Mouse (Mus musculus) kidney, postnatal 0 days (tissue): Measurements from ENCODE around the gene Sh3pxd2b. TPM values are rescaled to one million over a fixed set of nuclear protein-coding genes. Genes with fewer than 3 reads are reported as not detected.

Experiments
- ATAC-seq: fragments of 200-750 bp; cut with Nextera tagmentation; replicated peaks from 2 replicates; pipeline ENCODE4 v1.8.0; 2017; ENCODE audit warnings: low read depth, moderate number of reproducible peaks, moderate TSS enrichment, moderate library complexity; ENCODE audit not compliant: low FRiP score
- DNase-seq: peaks from one replicate; pipeline ENCODE4 v3.0.0-alpha.2; 2016; ENCODE audit warnings: low spot score
- H3K27ac ChIP-seq: fragments of 300-500 bp; sonication (generic); 2 replicates; pipeline ENCODE4 v1.5.1; 2014; ENCODE audit warnings: mild to moderate bottlenecking
- H3K27me3 ChIP-seq: fragments of 300-500 bp; sonication (generic); 2 replicates; pipeline ENCODE4 v1.6.1; 2014; ENCODE audit warnings: low read length, mixed read lengths; ENCODE audit not compliant: insufficient read depth
- H3K36me3 ChIP-seq: fragments of 300-500 bp; sonication (generic); 2 replicates; pipeline ENCODE4 v1.6.1; 2014; ENCODE audit warnings: low read length, mixed read lengths; ENCODE audit not compliant: insufficient read depth
- H3K4me1 ChIP-seq: fragments of 300-500 bp; sonication (generic); replicated peaks from 2 replicates; pipeline ENCODE4 v1.6.1; 2014; ENCODE audit warnings: antibody characterized with exemption, low read length, mixed read lengths; ENCODE audit not compliant: insufficient read depth
- H3K4me2 ChIP-seq: fragments of 300-500 bp; sonication (generic); 2 replicates; pipeline ENCODE4 v1.6.1; 2014; ENCODE audit warnings: mild to moderate bottlenecking, low read length, moderate library complexity, mixed read lengths
- H3K4me3 ChIP-seq: fragments of 300-500 bp; sonication (generic); replicated peaks from 2 replicates; pipeline ENCODE4 v1.5.1; 2014; ENCODE audit warnings: low read depth, low read length
- H3K9ac ChIP-seq: fragments of 300-500 bp; sonication (generic); 2 replicates; pipeline ENCODE4 v1.6.1; 2014; ENCODE audit warnings: low read depth, low read length
- H3K9me3 ChIP-seq: fragments of 300-500 bp; sonication (generic); replicated peaks from 2 replicates; pipeline ENCODE4 v1.6.1; 2016; ENCODE audit warnings: low read length, inconsistent platforms, mixed read lengths
- CTCF ChIP-seq: IDR thresholded peaks from 2 replicates; pipeline ENCODE4 v1.5.1; 2016; ENCODE audit warnings: antibody characterized with exemption, low read depth, mild to moderate bottlenecking, moderate library complexity
- WGBS: fragments of 180-500 bp; shearing (Covaris S2); extraction: QIAGEN DNeasy Blood & Tissue Kit; methylation state at CpG from one replicate; pipeline ENCODE4 v1.1.7; 2014; 5-methylcytosine and 5-hydroxymethylcytosine counted together
- polyA plus RNA-seq: library from polyadenylated mRNA; unstranded; fragments of >200 nt; fragmentation: Nextera tagmentation; extraction: Ambion mirVana; gene quantifications from 2 replicates; pipeline ENCODE4 v1.2.1, GENCODE M21; 2015

The Sh3pxd2b gene
- polyA plus RNA-seq, 1 experiment from 2014 or later: 6.6 TPM

DNA sequence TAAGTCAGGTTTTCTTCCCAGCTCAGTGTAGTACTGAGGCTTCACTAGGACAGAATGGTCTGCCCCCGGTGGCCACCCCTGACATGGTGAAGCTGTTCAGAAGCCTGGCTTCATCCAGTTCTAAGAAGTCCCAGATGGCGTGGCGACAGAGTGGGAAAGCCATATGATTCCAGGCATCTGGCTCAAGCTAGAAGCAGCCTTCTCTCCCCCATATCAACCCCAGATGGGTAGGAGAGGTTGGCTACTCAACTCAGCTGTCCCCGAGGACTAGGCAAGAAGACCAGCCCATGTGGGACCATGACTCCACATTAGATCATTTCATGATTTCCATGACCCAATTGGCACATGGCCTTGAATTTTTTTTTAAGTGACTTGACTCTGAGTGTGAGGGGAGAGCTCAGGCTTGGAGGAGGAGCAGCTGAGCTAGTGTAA is 27.5 kb downstream of the Sh3pxd2b start:
- peak; percentile 58; the same call in 1 of the 2 replicates for TF ChIP-seq CTCF
- Histone ChIP-seq H3K4me3 (no peak overlapping the region), H3K27me3 (no peaks in the 10 kb centered on the region), H3K4me2 (no peak overlapping the region), H3K4me1 (no peaks in the 10 kb centered on the region), H3K27ac (no peak overlapping the region), H3K9ac (no peak overlapping the region), H3K36me3 (peaks cover 25% of the 10 kb centered on the region), H3K9me3 (no peaks in the 10 kb centered on the region)
- WGBS: 68% methylated on average over 4 of the region's 4 CpGs
- no peak; the same call in 1 of the 2 replicates for ATAC-seq
- peak; percentile 46 for DNase-seq

DNA sequence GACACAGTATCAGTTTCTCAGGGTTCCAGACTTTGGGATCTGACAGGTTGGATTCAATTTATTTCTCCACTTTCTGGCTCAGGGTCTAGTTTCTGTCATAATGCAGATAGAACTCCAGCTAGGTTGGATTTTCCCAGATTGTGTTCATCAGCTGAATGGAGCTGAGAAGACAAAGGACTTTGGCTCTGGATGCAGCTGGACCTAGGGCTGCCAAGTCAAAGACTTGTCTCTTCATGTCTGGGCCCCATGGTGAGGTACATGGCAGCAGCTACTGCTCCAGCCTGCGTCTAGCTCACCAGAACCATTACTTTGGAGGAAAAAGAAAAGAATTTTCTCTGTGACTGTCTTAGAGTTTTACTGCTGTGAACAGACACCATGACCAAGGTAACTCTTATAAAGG is 28.5 kb downstream of the Sh3pxd2b start:
- Histone ChIP-seq H3K9me3 (no peaks in the 10 kb centered on the region), H3K36me3 (peaks cover 25% of the 10 kb centered on the region), H3K4me3 (no peak overlapping the region), H3K27ac (no peak overlapping the region), H3K27me3 (no peaks in the 10 kb centered on the region), H3K9ac (no peak overlapping the region), H3K4me1 (no peaks in the 10 kb centered on the region), H3K4me2 (no peak overlapping the region)
- DNase-seq (no peak), ATAC-seq (no peak)
- no peak for TF ChIP-seq CTCF
- WGBS: 95% methylated on average over 1 of the region's 1 CpGs

DNA sequence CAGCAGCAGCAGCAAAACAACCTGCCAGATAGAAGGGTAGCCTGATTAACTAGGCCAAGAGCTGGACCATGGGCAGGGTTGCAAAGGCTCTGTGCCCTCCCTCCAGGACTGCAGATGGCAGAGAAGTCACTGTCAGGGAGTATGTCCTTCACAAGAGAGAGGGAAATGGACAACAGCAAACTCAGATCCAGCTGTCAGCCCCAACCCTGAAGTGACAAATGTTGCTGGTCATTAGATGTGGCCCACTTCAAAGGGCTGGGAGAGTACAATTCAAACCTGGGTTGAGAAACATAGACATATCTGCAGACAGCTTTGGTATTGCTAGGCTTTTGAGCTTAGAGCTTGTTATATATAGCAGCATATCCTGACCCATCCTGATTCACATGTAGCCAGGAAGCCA is 32.3 kb downstream of the Sh3pxd2b start:
- H3K36me3 ChIP-seq: peaks cover 17% of the 10 kb centered on the region
- peaks cover 10% of the 10 kb centered on the region for H3K4me1 ChIP-seq
- ATAC-seq: no peak
- H3K9me3 ChIP-seq: no peaks in the 10 kb centered on the region
- DNase-seq: no peak
- H3K27ac ChIP-seq: no peak overlapping the region
- no peak overlapping the region for H3K4me2 ChIP-seq
- no peak overlapping the region for H3K4me3 ChIP-seq
- H3K27me3 ChIP-seq: no peaks in the 10 kb centered on the region
- no peak overlapping the region for H3K9ac ChIP-seq
- TF ChIP-seq CTCF: no peak

DNA sequence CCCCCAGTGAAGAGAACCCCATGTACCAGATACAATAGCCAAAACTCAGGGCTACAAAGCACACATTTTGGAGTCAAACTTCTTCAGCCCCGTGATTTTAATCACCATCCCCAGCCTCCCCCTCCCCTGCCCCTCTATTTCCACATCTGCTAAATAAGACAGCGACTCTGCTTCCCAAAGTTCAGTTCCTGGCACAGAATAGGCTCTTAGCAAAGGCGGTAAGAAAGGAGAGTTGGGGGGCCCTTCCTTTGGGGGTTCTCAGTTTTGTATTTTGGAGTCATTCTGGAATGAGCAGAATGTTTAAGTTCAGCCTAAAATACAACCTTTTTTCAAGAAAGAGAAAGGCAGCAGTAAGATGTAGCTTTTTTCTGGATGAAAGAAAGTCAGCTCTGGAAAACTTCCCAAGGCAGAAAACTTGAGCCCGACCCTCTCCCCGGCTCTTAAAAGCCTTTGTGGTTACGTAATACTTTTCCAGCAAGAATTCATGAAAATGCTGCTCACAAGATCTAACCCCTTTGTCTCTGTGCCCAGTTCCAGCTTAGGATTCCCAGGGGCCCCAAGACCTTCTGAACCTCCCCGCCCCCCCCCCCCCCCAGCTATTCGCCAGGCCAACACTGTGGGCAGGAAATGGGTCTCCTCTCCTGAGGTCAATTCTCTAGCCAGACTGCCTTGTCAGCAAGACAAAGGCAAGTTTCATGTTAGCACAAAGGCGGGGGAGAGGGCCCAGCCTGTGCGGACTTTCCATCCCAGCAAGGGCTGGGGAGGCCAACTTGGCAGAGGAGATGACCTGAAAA is 35.9 kb downstream of the Sh3pxd2b start:
- Histone ChIP-seq H3K27me3 (no peaks in the 10 kb centered on the region), H3K9me3 (no peaks in the 10 kb centered on the region), H3K4me3 (no peak overlapping the region), H3K9ac (no peak overlapping the region), H3K36me3 (peaks cover 3% of the 10 kb centered on the region), H3K27ac (peak overlapping the region; percentile 77), H3K4me2 (no peak overlapping the region), H3K4me1 (peaks cover 10% of the 10 kb centered on the region)
- ATAC-seq (peak; percentile 63), DNase-seq (peak; percentile 87)
- 11% methylated on average over 10 of the region's 10 CpGs for WGBS
- TF ChIP-seq CTCF: no peak

DNA sequence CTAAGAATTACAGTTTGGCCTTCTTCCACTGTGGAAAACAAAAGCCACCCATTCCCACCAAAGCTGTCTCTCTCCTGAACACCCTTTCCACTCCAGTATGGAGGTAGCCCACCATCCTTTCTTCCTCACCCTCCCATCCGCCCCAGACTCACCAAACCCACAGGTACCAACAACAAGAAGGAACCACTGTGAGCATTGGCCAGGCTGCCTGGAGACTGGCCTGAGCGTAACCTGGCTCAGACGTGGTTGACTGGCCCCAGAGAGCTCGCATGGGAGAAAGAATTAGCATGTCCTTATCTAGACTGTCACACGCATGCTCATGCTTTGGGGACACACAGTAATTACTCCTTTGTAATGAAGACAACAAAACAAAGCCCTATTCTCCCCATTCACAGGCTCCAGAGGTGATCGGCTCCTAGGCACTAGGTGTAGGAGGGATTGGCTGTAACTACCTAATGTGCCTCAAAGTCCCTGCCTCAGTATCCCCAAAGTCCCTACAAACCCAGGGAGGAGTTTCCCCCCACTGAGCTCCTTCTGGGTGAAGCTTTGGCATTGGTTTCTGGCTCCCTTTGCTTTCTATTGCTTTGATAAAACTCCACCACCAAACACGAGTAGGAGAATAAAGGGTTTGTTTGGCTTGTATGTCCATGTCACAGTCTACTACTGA is 36.6 kb downstream of the Sh3pxd2b start:
- Histone ChIP-seq H3K27me3 (no peaks in the 10 kb centered on the region), H3K4me3 (no peak overlapping the region), H3K36me3 (peaks cover 3% of the 10 kb centered on the region; the same call in 1 of the 2 replicates), H3K9me3 (no peaks in the 10 kb centered on the region), H3K9ac (no peak overlapping the region), H3K27ac (peak overlapping the region; percentile 77), H3K4me2 (no peak overlapping the region), H3K4me1 (peaks cover 10% of the 10 kb centered on the region)
- ATAC-seq (peak; percentile 29), DNase-seq (no peak)
- TF ChIP-seq CTCF: no peak
- 61% methylated on average over 7 of the region's 7 CpGs for whole genome bisulfite sequencing

DNA sequence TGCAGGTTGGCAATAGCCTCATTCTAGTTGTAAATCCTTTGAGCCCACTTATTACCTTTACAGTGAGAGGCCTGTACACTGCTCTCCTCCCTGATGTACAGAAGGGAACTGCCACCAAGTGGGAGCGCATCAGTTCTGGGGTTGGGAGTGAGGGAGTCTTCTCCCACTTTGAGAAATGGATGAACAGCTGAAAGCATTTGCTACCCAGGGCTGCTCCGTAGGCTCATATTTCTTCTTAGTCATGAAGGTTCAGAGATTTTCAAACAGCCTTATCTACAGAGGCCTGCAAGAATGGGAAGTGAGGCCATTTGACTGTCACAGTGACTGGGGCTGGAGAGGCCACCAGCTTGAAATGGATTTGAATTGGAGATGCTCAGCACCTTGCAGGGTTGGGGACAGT is 38.4 kb downstream of the Sh3pxd2b start:
- H3K36me3 ChIP-seq: 0 out of 2 replicates have a peak, but pooled peaks cover 10% of the 10 kb centered on the region
- TF ChIP-seq CTCF: no peak
- no peak for DNase-seq
- no peak overlapping the region for H3K4me3 ChIP-seq
- peaks cover 10% of the 10 kb centered on the region for H3K4me1 ChIP-seq
- no peak for ATAC-seq
- H3K27me3 ChIP-seq: no peaks in the 10 kb centered on the region
- H3K27ac ChIP-seq: no peak overlapping the region
- 76% methylated on average over 2 of the region's 2 CpGs for WGBS
- H3K9me3 ChIP-seq: no peaks in the 10 kb centered on the region
- H3K9ac ChIP-seq: no peak overlapping the region
- no peak overlapping the region for H3K4me2 ChIP-seq
